Mouse (Mus musculus) CH12F3 (cell line): ENCODE measurements around the gene AI837181.
"Not testable (repeated sequence)": the region's sequence is repeated elsewhere in the genome, so short reads cannot be mapped to it uniquely, and the experiment has no call there.

Source experiments
- in situ Hi-C: fragments of 300-500 bp; cut with MboI; formaldehyde crosslinking; loops from 2 replicates; pipeline ENCODE4 v1.14.3; 2020; ENCODE audit warnings: low sequenced_read_pairs

The AI837181 gene

GRCm38 (mm10) chr19:5424782-5425741 lies at the start of gene AI837181, which contains the start of gene Drap1:
AI837181 (plus strand) TSS chr19:5425144.
Drap1 (minus strand) TSS chr19:5424979.
- in situ Hi-C loops, result no loop called here

DNA sequence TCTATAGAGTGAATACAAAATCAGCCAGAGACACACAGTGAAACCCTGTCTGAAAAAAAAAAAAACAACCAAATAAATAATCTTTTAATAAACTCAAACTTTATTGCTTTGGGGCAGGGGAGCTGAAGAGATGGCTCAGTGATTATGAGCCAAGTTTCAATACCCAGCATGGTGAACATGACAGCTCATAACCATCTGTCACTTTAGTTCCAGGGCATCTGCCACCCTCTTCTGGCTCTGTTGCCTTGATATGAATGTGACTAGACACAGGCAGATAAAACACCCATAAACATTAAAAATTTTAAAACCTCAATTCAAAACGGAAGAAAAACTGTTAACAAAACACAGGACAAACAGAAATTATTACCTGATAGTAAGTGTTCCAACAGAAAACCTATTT lies 47.5 kb upstream of the AI837181 start:
- in situ Hi-C loops, result no loop called here

DNA sequence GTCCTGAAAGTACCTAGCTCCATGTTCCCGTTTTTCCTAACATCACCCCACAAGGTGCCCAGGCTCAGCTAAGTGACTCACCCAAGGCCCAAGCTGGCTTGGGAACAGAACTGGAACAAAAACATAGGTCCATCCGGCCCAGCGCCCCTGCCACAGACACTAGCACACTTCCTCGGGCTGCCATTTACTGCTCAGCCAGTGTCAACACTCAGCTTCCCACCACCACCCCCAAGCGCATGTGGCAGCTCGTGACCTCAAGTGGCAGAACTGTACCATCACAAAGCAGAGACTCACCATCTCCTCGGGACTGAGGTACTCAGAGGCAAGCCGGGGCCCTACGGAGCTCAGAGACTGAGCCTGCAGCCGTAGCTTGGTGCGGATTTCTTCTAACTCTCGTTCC lies 41.6 kb upstream of the AI837181 start:
- in situ Hi-C loops, result no loop called here

DNA sequence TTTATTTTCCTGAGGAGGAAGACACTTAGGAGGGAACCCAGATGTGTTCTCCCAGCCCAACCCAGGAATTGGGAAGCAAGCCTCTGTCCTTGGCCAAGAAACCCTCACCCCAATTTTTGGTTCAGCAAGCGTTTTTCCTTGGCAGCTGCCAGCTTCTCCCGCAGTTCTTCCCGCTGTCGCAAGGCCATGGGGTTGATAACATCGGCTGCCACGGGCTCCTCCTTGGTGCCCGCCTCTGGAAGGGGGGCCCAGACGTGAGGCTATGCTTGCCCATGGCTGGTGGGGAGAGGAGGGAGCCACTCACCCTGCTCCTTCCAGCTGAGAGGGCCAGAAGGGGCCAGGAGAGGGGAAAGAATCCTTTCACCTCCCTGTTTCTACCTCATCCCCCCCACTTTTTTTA lies 40.2 kb upstream of the AI837181 start:
- in situ Hi-C loops, result no loop called here

GRCm38 (mm10) chr19:5388011-5388441 lies 36.9 kb upstream of the AI837181 start:
- in situ Hi-C loops, result no loop called here

DNA sequence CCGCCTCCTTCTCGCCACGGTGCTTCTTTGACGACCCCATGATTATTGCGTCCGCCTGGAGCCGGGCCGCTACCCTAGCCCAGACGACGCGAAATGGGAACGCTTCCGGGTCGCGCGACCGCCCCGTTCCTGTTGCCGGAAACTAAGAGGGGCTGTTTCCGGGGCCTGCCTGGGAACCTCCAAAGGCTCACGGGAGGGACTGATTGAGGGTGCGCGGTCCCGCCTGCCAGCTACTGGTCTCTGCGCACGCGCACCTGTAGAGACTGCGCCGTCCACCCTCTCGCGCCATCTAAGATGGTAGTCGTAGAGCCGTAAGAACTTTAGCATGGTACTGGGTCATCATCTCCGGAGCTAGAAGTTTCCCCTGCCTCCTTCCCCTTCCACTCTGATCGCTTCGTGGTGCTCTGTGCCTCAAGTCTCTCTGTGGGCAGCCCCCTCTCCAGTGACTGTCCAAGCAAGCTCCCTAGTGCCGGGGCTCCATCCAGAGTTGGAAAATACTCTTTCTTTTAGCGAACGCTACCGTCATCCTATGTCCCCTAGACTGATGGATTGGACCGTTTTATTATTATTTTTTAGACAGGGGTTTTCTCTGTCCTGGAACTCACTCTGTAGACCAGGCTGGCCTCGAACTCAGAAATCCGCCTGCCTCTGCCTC lies 36.2 kb upstream of the AI837181 start, which contains the start of gene Sart1:
Gene Sart1, minus strand, starts transcription at position 116 of the 655 bp plus-strand sequence.
- in situ Hi-C loops, result no loop called here

GRCm38 (mm10) chr19:5389647-5390046 lies 35.3 kb upstream of the AI837181 start:
- in situ Hi-C loops, result no loop called here

DNA sequence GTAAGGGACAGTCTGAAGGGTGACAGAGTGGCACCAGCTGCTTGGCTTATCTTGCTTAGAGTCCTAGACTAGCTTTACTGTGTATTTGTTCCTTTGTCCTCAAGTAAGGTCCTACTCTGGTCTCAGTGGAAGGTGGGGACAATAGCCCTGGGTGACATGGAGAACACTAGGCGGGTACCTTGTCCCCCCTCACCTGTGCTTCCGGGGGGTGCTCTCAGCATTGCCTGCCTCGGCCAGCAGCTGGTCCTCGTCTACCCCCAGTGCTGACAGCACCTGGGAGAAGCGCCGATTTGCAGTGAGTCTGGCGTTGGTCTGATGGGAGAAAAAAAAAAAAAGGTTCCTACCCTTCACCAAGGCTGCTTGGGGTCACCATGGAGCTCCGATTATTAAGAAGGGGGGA lies 34.5 kb upstream of the AI837181 start:
- in situ Hi-C loops, result no loop called here

GRCm38 (mm10) chr19:5392892-5393291 lies 32.1 kb upstream of the AI837181 start:
- in situ Hi-C loops, result no loop called here

- in situ Hi-C loops, result no loop called here
Observed at GRCm38 (mm10) chr19:5394168-5394567, 30.8 kb upstream of the AI837181 start.

DNA sequence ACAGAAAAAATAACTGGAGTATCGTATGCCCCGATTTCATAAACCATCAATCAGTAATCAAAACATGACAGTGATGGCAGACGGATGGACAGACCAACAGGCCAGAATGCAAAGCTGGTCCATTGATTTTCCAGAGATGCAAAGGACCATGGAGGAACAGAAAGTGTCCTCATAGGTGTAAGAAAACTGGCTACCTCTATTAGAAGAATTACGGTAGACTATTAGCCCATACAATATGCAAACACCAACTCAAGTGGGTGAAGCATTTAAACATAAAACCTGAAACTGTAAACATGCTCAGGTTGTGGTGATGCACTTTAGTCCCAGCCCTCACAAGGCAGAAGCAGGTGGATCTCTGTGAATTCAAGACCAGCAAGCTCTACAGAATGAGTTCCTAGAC lies 29.6 kb upstream of the AI837181 start:
- in situ Hi-C loops, result no loop called here

DNA sequence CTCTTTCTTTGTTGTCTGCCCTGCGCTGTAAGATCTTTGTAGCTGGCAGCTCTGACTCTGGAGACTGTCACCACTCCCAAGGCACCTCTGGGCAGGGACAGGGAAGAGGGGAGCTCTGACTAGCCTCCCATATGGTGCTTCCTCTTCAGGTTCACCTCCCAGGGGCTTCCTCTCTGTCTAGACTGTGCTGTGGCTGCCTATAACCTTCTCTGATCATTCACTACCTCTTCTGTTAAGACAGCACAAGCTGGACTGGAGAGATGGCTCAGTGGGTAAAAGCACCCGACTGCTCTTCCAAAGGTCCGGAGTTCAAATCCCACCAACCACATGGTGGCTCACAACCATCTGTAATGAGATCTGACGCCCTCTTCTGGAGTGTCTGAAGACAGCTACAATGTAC lies 23.9 kb upstream of the AI837181 start:
- in situ Hi-C loops, result not testable (repeated sequence)

- in situ Hi-C loops, result no loop called here
Observed at GRCm38 (mm10) chr19:5402293-5402692, 22.7 kb upstream of the AI837181 start, which contains the start of gene Tsga10ip. Tsga10ip (minus strand) TSS chr19:5402526.

GRCm38 (mm10) chr19:5405924-5406323 lies 19.0 kb upstream of the AI837181 start:
- in situ Hi-C loops, result no loop called here

DNA sequence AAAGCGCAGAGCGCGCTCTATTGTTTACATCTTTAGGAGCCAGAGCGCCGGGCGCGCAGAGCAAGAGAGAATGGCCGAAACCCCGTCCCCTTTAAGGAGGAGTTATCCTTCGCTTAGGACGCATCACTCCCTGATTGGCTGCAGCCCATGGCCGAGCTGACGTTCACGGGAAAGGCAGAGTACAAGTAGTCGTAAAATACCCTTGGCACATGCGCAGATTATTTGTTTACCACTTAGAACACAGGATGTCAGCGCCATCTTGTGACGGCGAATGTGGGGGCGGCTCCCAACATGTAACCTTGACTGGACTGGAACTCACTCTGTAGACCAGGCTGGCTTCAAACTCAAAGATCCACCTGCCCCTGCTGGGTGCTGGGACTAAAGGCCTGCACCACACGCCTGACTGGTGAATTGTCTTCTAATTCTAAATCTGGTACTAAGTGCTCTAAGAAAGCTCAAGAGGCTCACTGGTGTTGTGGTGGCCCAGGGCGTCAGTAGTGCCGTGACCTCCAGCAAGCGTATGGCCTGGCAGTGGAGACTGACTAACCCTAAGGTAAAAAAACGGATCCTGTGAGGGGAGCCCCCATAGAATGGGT lies 18.3 kb upstream of the AI837181 start:
- in situ Hi-C loops, result not testable (repeated sequence)

DNA sequence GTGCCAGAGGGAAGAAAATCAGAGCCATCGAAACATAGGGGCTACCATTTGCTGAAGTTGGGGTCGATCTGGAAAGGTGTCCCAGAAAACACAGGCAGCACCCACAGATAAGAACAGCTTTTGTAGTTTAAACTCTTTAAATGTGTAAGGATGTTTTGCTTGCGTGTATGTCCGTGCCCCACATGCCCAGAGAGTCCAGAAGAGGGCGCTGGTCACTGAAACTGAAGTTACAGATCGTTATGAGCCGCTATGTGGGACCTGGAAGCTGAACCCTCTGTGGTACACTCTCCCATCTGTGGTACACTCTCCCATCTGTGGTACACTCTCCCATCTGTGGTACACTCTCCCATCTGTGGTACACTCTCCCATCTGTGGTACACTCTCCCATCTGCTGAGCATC lies 17.8 kb upstream of the AI837181 start:
- in situ Hi-C loops, result no loop called here

DNA sequence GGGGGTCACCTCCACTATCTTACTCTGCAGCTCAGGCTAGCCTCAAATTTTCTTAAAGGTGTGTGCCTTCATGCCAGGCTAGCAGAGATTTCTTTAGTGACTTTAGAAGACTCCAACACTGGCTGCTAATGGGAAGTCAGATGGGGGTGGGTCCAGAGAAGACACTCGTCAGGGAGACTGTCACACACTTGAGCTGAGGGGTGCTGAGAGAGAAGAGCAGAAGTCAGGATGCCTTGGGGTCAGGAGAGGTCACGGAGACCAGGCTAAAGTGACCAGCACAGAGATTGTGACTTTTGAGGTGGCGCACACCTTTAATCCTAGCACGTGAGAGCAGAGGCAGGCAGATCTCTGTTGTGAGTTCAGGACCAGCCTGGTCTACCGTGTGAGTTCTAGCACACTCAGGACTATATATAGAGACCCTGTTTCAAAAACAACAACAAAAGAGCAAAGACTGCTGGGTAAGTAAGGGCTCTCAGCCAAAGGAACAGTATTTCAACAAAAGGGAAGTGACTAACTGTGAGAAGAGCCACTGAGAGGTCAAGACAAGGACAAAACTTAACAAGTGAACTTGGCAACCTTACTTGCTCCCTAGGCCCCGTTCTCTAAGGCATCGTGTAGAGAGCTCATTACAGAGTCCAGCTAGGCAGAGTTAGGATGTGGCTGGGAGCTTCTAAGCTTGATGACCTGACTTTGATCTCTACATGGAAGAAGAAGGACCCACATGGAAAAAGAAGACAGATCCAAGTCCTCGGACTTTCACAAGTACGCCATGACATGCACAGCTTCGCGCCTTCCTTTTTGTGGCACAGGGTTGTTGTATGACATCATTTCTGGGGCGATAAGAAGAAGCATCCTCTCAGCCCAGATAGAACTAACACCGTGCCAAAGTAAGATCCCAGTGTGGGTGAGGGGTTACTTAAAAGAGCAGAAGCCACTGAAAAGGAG lies 16.6 kb upstream of the AI837181 start:
- in situ Hi-C loops, result no loop called here

DNA sequence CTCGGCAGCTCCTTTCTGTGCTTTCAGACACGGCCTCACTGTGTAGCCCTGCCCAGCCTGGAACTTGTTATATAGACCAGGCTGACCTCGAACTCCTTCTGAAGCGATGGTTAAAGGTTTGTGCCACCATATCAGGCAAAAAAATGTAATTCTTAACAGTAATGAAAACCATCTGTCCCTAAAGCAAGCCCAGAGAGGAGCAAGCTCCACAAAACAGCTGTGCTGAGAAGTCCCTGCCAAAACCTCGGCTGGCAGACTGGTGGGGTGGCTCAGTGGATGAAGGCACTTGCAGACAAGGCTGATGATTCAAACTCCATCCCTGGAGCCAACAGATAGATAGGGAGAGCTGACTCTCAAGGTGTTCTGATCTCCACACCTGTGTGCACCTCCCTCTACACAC lies 15.9 kb upstream of the AI837181 start:
- in situ Hi-C loops, result no loop called here

- in situ Hi-C loops, result no loop called here
Observed at GRCm38 (mm10) chr19:5410641-5411040, 14.3 kb upstream of the AI837181 start.

DNA sequence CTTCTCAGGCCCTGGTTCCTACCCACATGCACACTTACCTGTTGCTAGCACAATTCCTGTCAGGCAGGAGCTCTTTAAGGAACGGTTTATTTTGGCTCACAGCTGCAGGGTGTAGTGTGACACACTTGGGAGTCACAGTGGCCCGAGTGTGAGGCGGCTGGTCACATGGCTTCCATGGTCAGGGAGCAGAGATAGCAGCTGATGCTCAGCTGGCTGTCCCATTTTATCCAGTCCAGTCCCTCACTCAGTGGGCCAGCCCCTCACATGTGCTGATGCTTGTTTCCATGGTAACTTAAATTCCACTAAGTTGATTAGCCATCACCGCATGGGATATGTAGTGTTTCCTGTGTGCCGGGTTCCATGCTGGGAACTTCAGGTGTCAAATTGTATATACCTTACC lies 13.0 kb upstream of the AI837181 start:
- in situ Hi-C loops, result no loop called here
